Mouse (Mus musculus) neural tube, embryonic 13.5 days (tissue): ENCODE data around the gene Ush2a. TPM values are rescaled to one million over a fixed set of nuclear protein-coding genes. Genes with fewer than 3 reads are reported as not detected.
A peak's percentile ranks its signal among the peaks of the same experiment; 100 is the strongest.

Source experiments
- ATAC-seq: fragments of 200-750 bp; cut with Nextera tagmentation; 2 replicates; pipeline ENCODE4 v1.8.0; 2017; ENCODE audit warnings: low read depth, mild to moderate bottlenecking, moderate TSS enrichment, moderate library complexity
- H3K27ac ChIP-seq: fragments of 300-500 bp; sonication (generic); replicated peaks from 2 replicates; pipeline ENCODE4 v1.5.1; 2015; ENCODE audit warnings: moderate library complexity, mild to moderate bottlenecking, inconsistent platforms
- H3K27me3 ChIP-seq: fragments of 300-500 bp; sonication (generic); 2 replicates; pipeline ENCODE4 v1.6.1; 2015; ENCODE audit warnings: mild to moderate bottlenecking, inconsistent platforms
- H3K36me3 ChIP-seq: fragments of 300-500 bp; sonication (generic); 2 replicates; pipeline ENCODE4 v1.6.1; 2015; ENCODE audit warnings: mild to moderate bottlenecking, inconsistent platforms
- H3K4me1 ChIP-seq: fragments of 300-500 bp; sonication (generic); replicated peaks from 2 replicates; pipeline ENCODE4 v1.6.1; 2015; ENCODE audit warnings: inconsistent platforms
- H3K4me2 ChIP-seq: fragments of 300-500 bp; sonication (generic); 2 replicates; pipeline ENCODE4 v1.6.1; 2015; ENCODE audit warnings: inconsistent platforms, mild to moderate bottlenecking, moderate library complexity
- H3K4me3 ChIP-seq: fragments of 300-500 bp; sonication (generic); 2 replicates; pipeline ENCODE4 v1.5.1; 2015; ENCODE audit warnings: mild to moderate bottlenecking, inconsistent platforms
- H3K9ac ChIP-seq: fragments of 300-500 bp; sonication (generic); 2 replicates; pipeline ENCODE4 v1.6.1; 2015; ENCODE audit warnings: moderate library complexity, mild to moderate bottlenecking, inconsistent platforms
- H3K9me3 ChIP-seq: fragments of 300-500 bp; sonication (generic); 2 replicates; pipeline ENCODE4 v1.6.1; 2016; ENCODE audit warnings: inconsistent platforms
- WGBS: fragments of 180-500 bp; shearing (Covaris S2); methylation state at CpG from one replicate; pipeline ENCODE4 v1.1.7; 2015; 5-methylcytosine and 5-hydroxymethylcytosine counted together
- polyA plus RNA-seq: library from polyadenylated mRNA; unstranded; fragments of >200 nt; fragmentation: Nextera tagmentation; extraction: Ambion mirVana; gene quantifications from 2 replicates; pipeline ENCODE4 v1.2.1, GENCODE M21; 2015

Ush2a gene
- polyA plus RNA-seq, 1 experiment from 2014 or later, result 0.17 TPM

GRCm38 (mm10) chr1:188878531-188879055, 616.8 kb downstream of the Ush2a start:
- Histone ChIP-seq H3K27ac (no peak overlapping the region), H3K27me3 (no peaks in the 10 kb centered on the region), H3K4me3 (no peak overlapping the region), H3K9ac (no peak overlapping the region), H3K9me3 (no peaks in the 10 kb centered on the region), H3K36me3 (no peaks in the 10 kb centered on the region), H3K4me1 (no peaks in the 10 kb centered on the region), H3K4me2 (no peak overlapping the region)
- WGBS, result 86% methylated on average over 4 of the region's 4 CpGs
- no peak for ATAC-seq

GRCm38 (mm10) chr1:188896906-188897551, 635.2 kb downstream of the Ush2a start:
- ATAC-seq, result no peak
- H3K27ac ChIP-seq, result no peak overlapping the region
- H3K4me3 ChIP-seq, result no peak overlapping the region
- H3K9ac ChIP-seq, result no peak overlapping the region
- WGBS, result 51% methylated on average over 4 of the region's 4 CpGs
- no peaks in the 10 kb centered on the region; the same call in 1 of the 2 replicates for H3K27me3 ChIP-seq
- H3K4me2 ChIP-seq, result no peak overlapping the region
- no peaks in the 10 kb centered on the region for H3K4me1 ChIP-seq
- no peaks in the 10 kb centered on the region for H3K36me3 ChIP-seq
- no peaks in the 10 kb centered on the region for H3K9me3 ChIP-seq

GRCm38 (mm10) chr1:188904091-188904490, 642.3 kb downstream of the Ush2a start:
- no peak for ATAC-seq

GRCm38 (mm10) chr1:188906175-188906574, 644.4 kb downstream of the Ush2a start:
- no peak overlapping the region for H3K4me2 ChIP-seq
- WGBS, result 88% methylated on average over 7 of the region's 7 CpGs
- H3K4me3 ChIP-seq, result no peak overlapping the region
- H3K27me3 ChIP-seq, result no peaks in the 10 kb centered on the region
- H3K9me3 ChIP-seq, result no peaks in the 10 kb centered on the region
- H3K4me1 ChIP-seq, result no peaks in the 10 kb centered on the region
- no peaks in the 10 kb centered on the region for H3K36me3 ChIP-seq
- H3K9ac ChIP-seq, result no peak overlapping the region
- ATAC-seq, result no peak
- no peak overlapping the region for H3K27ac ChIP-seq

More at GRCm38 (mm10) chr1:188904091-188904490, 642.3 kb downstream of the Ush2a start:
- no peak overlapping the region for H3K27ac ChIP-seq
- H3K4me2 ChIP-seq, result no peak overlapping the region
- no peaks in the 10 kb centered on the region; the same call in 1 of the 2 replicates for H3K27me3 ChIP-seq
- H3K4me1 ChIP-seq, result no peaks in the 10 kb centered on the region
- WGBS, result 50% methylated on average over 10 of the region's 10 CpGs
- H3K9ac ChIP-seq, result no peak overlapping the region
- no peaks in the 10 kb centered on the region for H3K36me3 ChIP-seq
- H3K9me3 ChIP-seq, result no peaks in the 10 kb centered on the region
- H3K4me3 ChIP-seq, result no peak overlapping the region

- no peaks in the 10 kb centered on the region for H3K9me3 ChIP-seq
- no peaks in the 10 kb centered on the region for H3K27me3 ChIP-seq
- H3K4me3 ChIP-seq, result no peak overlapping the region
- no peak overlapping the region for H3K4me2 ChIP-seq
- no peak overlapping the region for H3K27ac ChIP-seq
- no peak overlapping the region for H3K9ac ChIP-seq
- H3K4me1 ChIP-seq, result no peaks in the 10 kb centered on the region
- ATAC-seq, result no peak
- H3K36me3 ChIP-seq, result no peaks in the 10 kb centered on the region
- 90% methylated on average over 11 of the region's 11 CpGs for WGBS
Observed at GRCm38 (mm10) chr1:188910656-188911055, 648.8 kb downstream of the Ush2a start.

GRCm38 (mm10) chr1:188919946-188920345, 658.1 kb downstream of the Ush2a start:
- WGBS, result 41% methylated on average over 1 of the region's 1 CpGs
- Histone ChIP-seq H3K9ac (no peak overlapping the region), H3K4me1 (no peaks in the 10 kb centered on the region), H3K4me3 (no peak overlapping the region), H3K27ac (no peak overlapping the region), H3K27me3 (no peaks in the 10 kb centered on the region), H3K4me2 (no peak overlapping the region), H3K9me3 (no peaks in the 10 kb centered on the region), H3K36me3 (no peaks in the 10 kb centered on the region)
- no peak for ATAC-seq

GRCm38 (mm10) chr1:188937246-188937780, 675.5 kb downstream of the Ush2a start:
- peaks cover 12% of the 10 kb centered on the region for H3K4me1 ChIP-seq
- ATAC-seq, result peak; percentile 87
- 20% methylated on average over 14 of the region's 14 CpGs for WGBS
- H3K27me3 ChIP-seq, result no peaks in the 10 kb centered on the region
- H3K9ac ChIP-seq, result no peak overlapping the region
- H3K4me3 ChIP-seq, result no peak overlapping the region
- no peak overlapping the region for H3K27ac ChIP-seq
- no peaks in the 10 kb centered on the region for H3K36me3 ChIP-seq
- H3K4me2 ChIP-seq, result peak overlapping the region; percentile 41
- H3K9me3 ChIP-seq, result no peaks in the 10 kb centered on the region

GRCm38 (mm10) chr1:188945326-188945725, 683.5 kb downstream of the Ush2a start:
- Histone ChIP-seq H3K36me3 (no peaks in the 10 kb centered on the region), H3K27me3 (no peaks in the 10 kb centered on the region), H3K27ac (no peak overlapping the region), H3K4me3 (no peak overlapping the region), H3K4me2 (no peak overlapping the region), H3K9me3 (no peaks in the 10 kb centered on the region), H3K4me1 (no peaks in the 10 kb centered on the region; the same call in 1 of the 2 replicates), H3K9ac (no peak overlapping the region)
- no peak for ATAC-seq
- 36% methylated on average over 8 of the region's 8 CpGs for WGBS

- Histone ChIP-seq H3K36me3 (no peaks in the 10 kb centered on the region), H3K9me3 (no peaks in the 10 kb centered on the region), H3K4me2 (no peak overlapping the region), H3K27me3 (no peaks in the 10 kb centered on the region), H3K27ac (no peak overlapping the region), H3K9ac (no peak overlapping the region), H3K4me3 (no peak overlapping the region), H3K4me1 (no peaks in the 10 kb centered on the region; the same call in 1 of the 2 replicates)
- WGBS, result 84% methylated on average over 11 of the region's 11 CpGs
- ATAC-seq, result no peak
Observed at GRCm38 (mm10) chr1:188946849-188947248, 685.0 kb downstream of the Ush2a start.

GRCm38 (mm10) chr1:188947794-188948193, 686.0 kb downstream of the Ush2a start:
- Histone ChIP-seq H3K9me3 (no peaks in the 10 kb centered on the region), H3K36me3 (no peaks in the 10 kb centered on the region), H3K9ac (no peak overlapping the region), H3K4me2 (no peak overlapping the region), H3K4me3 (no peak overlapping the region), H3K27me3 (no peaks in the 10 kb centered on the region), H3K27ac (no peak overlapping the region), H3K4me1 (no peaks in the 10 kb centered on the region; the same call in 1 of the 2 replicates)
- no peak for ATAC-seq
- 66% methylated on average over 5 of the region's 5 CpGs for WGBS

- Histone ChIP-seq H3K27me3 (no peaks in the 10 kb centered on the region), H3K27ac (no peak overlapping the region), H3K36me3 (no peaks in the 10 kb centered on the region), H3K4me1 (no peaks in the 10 kb centered on the region; the same call in 1 of the 2 replicates), H3K9ac (no peak overlapping the region), H3K4me2 (no peak overlapping the region), H3K4me3 (no peak overlapping the region), H3K9me3 (no peaks in the 10 kb centered on the region)
- 0 out of 2 replicates have a peak, but pooled peaks have one; percentile 19 for ATAC-seq
- 60% methylated on average over 9 of the region's 9 CpGs for WGBS
Observed at GRCm38 (mm10) chr1:188948276-188948675, 686.5 kb downstream of the Ush2a start.

- 91% methylated on average over 6 of the region's 6 CpGs for WGBS
- Histone ChIP-seq H3K27me3 (no peaks in the 10 kb centered on the region), H3K4me3 (no peak overlapping the region), H3K9me3 (no peaks in the 10 kb centered on the region), H3K27ac (no peak overlapping the region), H3K4me2 (no peak overlapping the region), H3K9ac (no peak overlapping the region), H3K4me1 (no peaks in the 10 kb centered on the region; the same call in 1 of the 2 replicates), H3K36me3 (no peaks in the 10 kb centered on the region)
- ATAC-seq, result no peak
Observed at GRCm38 (mm10) chr1:188951091-188951490, 689.3 kb downstream of the Ush2a start.
